Mouse (Mus musculus): ENCODE measurements around the gene Olfr504. TPM values are rescaled to one million over a fixed set of nuclear protein-coding genes. Genes with fewer than 3 reads are reported as not detected.
"Not testable (repeated sequence)": the region's sequence is repeated elsewhere in the genome, so short reads cannot be mapped to it uniquely, and the experiment has no call there.

Gene Olfr504
- not detected in 2 replicates for polyA plus RNA-seq (2012; rRNA removed)

DNA sequence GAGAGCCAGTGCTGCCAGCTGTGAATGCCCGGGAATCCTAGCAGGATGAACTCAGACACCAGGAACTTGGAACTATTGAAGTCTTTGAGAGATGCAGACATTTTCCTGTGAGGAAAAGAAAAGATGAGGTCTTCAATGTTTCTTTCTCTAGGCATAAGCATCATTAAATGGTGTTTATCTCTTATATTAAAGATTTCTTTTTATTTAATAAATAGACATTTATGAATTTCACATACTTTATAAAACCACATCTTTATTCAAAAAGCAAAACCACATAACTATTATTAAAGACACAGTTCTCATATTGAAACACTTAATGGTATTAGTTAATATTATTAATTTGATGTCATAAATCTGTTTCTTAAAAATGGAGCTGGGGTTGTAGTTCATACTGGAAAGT lies at the start of gene Olfr504:
Gene Olfr504 (minus strand): TSS at position 101 of the 400 bp plus-strand sequence.
- TF ChIP-seq CTCF (IDR thresholded peaks at IDR 0.05; ENCODE audit: extremely low read depth, insufficient read length, insufficient replicate concordance, low read depth, low read length): no peak
- no peak for TF ChIP-seq POLR2A (IDR thresholded peaks at IDR 0.05; ENCODE audit: low read depth, low read length)
- H3K4me3 ChIP-seq (ENCODE audit: low read depth, low read length): no peak within 1 kb of the TSS
- no peaks in the 10 kb centered on the region for H3K27me3 ChIP-seq (ENCODE audit: control insufficient read depth, insufficient read depth, low read length)
- H3K36me3 ChIP-seq (ENCODE audit: control insufficient read depth, insufficient read depth, low read length): no peaks in the 10 kb centered on the region
- H3K4me1 ChIP-seq (ENCODE audit: control insufficient read depth, insufficient read depth, insufficient read length, low read length): no peaks in the 10 kb centered on the region
- whole genome bisulfite sequencing: 88% methylated on average over 1 of the region's 1 CpGs
- no peak within 1 kb of the TSS for H3K27ac ChIP-seq (ENCODE audit: insufficient read depth, low read depth, low read length)

DNA sequence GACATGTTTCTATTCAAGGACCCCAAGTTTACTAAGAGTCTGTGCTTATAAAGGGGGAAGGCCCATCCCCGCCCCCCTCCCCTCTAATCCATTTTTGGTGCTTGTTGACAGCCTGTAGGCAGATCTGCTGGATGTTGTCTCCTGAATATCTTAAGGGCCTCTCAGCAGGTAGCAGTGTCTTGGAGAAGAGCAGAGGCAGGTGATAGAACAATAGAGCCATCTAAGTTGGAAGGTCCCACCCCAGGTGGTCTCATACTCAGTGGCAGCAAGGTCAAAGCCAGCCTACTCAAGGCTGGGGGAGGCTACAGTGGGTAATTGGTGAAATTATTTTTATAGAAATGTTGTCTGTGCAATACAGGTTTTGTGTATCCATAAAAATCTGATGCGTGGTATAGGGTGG lies 48.5 kb upstream of the Olfr504 start:
- 88% methylated on average over 2 of the region's 2 CpGs for WGBS
- Histone ChIP-seq H3K4me1 (ENCODE audit: control insufficient read depth, insufficient read depth, insufficient read length, low read length) (no peaks in the 10 kb centered on the region), H3K27ac (ENCODE audit: insufficient read depth, low read depth, low read length) (no peak overlapping the region), H3K36me3 (ENCODE audit: control insufficient read depth, insufficient read depth, low read length) (no peaks in the 10 kb centered on the region), H3K4me3 (ENCODE audit: low read depth, low read length) (no peak overlapping the region), H3K27me3 (ENCODE audit: control insufficient read depth, insufficient read depth, low read length) (no peaks in the 10 kb centered on the region)
- TF ChIP-seq POLR2A (IDR thresholded peaks at IDR 0.05; ENCODE audit: low read depth, low read length) (no peak), CTCF (IDR thresholded peaks at IDR 0.05; ENCODE audit: extremely low read depth, insufficient read length, insufficient replicate concordance, low read depth, low read length) (no peak)

DNA sequence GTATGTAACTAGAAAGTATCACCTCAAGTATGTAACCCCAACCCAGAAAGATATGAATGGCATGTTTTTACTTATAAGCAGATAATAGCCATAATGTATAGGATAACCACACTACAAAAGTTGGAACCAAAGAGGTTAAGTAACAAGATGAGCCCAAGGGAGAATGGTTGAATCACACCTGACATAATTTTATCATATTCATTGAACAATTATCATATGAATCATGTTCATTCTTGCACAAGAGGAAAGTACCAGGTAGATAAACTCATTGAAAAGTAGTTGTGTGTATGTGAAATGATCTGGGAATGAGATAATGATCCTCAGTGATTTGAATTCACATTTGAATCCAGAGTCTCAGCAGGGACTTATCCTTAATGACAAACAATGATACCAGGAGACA lies 44.9 kb upstream of the Olfr504 start, which contains the start of gene Olfr506:
Gene Olfr506 (plus strand): TSS at position 301 of the 400 bp plus-strand sequence.
- H3K27ac ChIP-seq (ENCODE audit: insufficient read depth, low read depth, low read length): no peak within 1 kb of the TSS
- no peaks in the 10 kb centered on the region for H3K36me3 ChIP-seq (ENCODE audit: control insufficient read depth, insufficient read depth, low read length)
- H3K4me3 ChIP-seq (ENCODE audit: low read depth, low read length): no peak within 1 kb of the TSS
- H3K27me3 ChIP-seq (ENCODE audit: control insufficient read depth, insufficient read depth, low read length): no peaks in the 10 kb centered on the region
- TF ChIP-seq POLR2A (IDR thresholded peaks at IDR 0.05; ENCODE audit: low read depth, low read length): no peak
- no peak for TF ChIP-seq CTCF (IDR thresholded peaks at IDR 0.05; ENCODE audit: extremely low read depth, insufficient read length, insufficient replicate concordance, low read depth, low read length)
- no peaks in the 10 kb centered on the region for H3K4me1 ChIP-seq (ENCODE audit: control insufficient read depth, insufficient read depth, insufficient read length, low read length)

DNA sequence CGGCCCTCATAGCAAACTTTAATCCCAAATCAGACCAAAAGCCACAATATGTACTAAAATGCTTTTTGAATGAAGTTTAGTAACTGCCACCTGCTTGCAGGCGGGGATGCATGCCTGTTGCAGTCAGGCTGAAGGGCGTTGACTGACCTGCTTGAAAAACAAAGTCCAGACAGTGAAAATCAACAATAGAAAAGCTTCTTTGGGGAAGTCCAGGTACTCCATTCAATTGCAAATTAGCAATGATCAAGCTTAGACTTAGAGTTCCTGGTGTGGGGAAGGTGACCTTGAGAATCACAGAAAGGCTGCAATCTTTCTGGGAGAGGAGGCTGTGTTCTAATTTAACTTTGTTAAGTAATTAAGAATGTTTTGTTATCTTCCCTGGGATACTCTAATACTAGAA lies 36.3 kb upstream of the Olfr504 start:
- not testable (repeated sequence) for H3K4me1 ChIP-seq (ENCODE audit: control insufficient read depth, insufficient read depth, insufficient read length, low read length); H3K4me3 ChIP-seq (ENCODE audit: low read depth, low read length); H3K36me3 ChIP-seq (ENCODE audit: control insufficient read depth, insufficient read depth, low read length); H3K27me3 ChIP-seq (ENCODE audit: control insufficient read depth, insufficient read depth, low read length); H3K27ac ChIP-seq (ENCODE audit: insufficient read depth, low read depth, low read length)
- WGBS: 50% methylated on average over 3 of the region's 3 CpGs

DNA sequence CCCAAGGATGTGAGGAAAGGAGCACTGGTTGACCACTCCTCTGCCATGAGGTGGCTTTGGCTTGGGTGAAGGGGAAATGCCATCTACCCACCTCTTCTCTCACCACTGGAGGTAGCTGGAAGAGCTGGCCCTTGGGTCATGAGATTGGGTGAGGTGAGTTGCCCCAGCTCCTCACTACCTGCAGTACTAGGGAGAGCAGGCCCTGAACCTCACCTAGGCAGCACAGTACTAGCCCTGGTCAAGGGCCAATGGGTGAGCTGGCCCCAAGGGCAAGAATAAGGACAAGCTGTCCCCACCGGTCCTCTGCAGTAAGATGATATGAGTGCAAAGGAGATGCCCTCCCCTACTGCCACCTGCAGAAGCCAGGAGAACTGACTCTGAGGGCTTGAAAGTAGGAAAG lies 24.2 kb upstream of the Olfr504 start:
- WGBS: 94% methylated on average over 1 of the region's 1 CpGs
- TF ChIP-seq POLR2A (IDR thresholded peaks at IDR 0.05; ENCODE audit: low read depth, low read length) (no peak), CTCF (IDR thresholded peaks at IDR 0.05; ENCODE audit: extremely low read depth, insufficient read length, insufficient replicate concordance, low read depth, low read length) (no peak)
- no peak overlapping the region for H3K4me3 ChIP-seq (ENCODE audit: low read depth, low read length)
- no peaks in the 10 kb centered on the region for H3K36me3 ChIP-seq (ENCODE audit: control insufficient read depth, insufficient read depth, low read length)
- no peaks in the 10 kb centered on the region for H3K27me3 ChIP-seq (ENCODE audit: control insufficient read depth, insufficient read depth, low read length)
- no peaks in the 10 kb centered on the region for H3K4me1 ChIP-seq (ENCODE audit: control insufficient read depth, insufficient read depth, insufficient read length, low read length)
- H3K27ac ChIP-seq (ENCODE audit: insufficient read depth, low read depth, low read length): no peak overlapping the region

DNA sequence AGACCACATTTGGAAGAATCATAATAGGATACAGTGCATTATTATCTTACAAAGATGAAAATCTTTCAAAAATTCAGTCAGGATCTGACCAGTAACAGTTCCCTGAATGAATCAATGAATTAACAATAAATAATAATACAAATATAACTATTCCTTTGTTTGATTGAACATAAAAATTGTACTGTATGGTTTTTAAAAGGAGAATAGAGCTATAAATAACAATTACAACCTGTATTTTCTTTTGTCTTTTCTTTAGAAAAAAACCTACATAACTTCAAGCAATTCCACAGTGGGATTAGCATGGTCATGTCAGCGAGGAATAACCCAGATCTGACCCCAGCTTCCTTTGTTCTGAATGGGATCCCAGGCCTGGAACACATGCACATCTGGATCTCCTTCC lies 21.4 kb downstream of the Olfr504 start, which contains the start of gene Olfr503:
Gene Olfr503 (plus strand): TSS at position 301 of the 400 bp plus-strand sequence.
- H3K4me1 ChIP-seq (ENCODE audit: control insufficient read depth, insufficient read depth, insufficient read length, low read length); H3K27ac ChIP-seq (ENCODE audit: insufficient read depth, low read depth, low read length); H3K36me3 ChIP-seq (ENCODE audit: control insufficient read depth, insufficient read depth, low read length); H3K27me3 ChIP-seq (ENCODE audit: control insufficient read depth, insufficient read depth, low read length); H3K4me3 ChIP-seq (ENCODE audit: low read depth, low read length): not testable (repeated sequence)
- WGBS: 27% methylated on average over 1 of the region's 1 CpGs

DNA sequence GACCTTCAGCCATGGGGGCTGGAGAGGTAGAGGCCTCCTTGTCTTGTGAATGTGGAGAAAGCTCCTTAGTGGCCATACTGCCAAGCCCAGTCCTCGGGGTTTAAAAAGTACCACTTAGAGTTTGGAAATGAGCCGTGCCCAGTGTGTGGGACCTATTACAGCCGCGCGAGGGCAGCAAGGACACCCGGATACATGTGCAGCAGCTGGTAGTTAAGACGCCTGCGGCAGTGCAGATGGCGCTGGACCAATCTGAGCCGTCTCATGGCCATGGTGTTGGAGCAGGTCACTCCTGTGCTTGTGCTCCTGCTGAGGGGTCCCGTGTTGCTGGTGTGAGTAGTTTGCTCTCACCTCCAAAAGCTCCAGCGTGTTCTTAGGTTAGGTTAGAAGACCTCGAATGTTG lies 23.2 kb downstream of the Olfr504 start:
- H3K4me1 ChIP-seq (ENCODE audit: control insufficient read depth, insufficient read depth, insufficient read length, low read length): no peaks in the 10 kb centered on the region
- TF ChIP-seq POLR2A (IDR thresholded peaks at IDR 0.05; ENCODE audit: low read depth, low read length) (no peak), CTCF (IDR thresholded peaks at IDR 0.05; ENCODE audit: extremely low read depth, insufficient read length, insufficient replicate concordance, low read depth, low read length) (no peak)
- H3K27me3 ChIP-seq (ENCODE audit: control insufficient read depth, insufficient read depth, low read length): no peaks in the 10 kb centered on the region
- WGBS: 82% methylated on average over 13 of the region's 13 CpGs
- H3K36me3 ChIP-seq (ENCODE audit: control insufficient read depth, insufficient read depth, low read length): no peaks in the 10 kb centered on the region
- H3K27ac ChIP-seq (ENCODE audit: insufficient read depth, low read depth, low read length): no peak overlapping the region
- no peak overlapping the region for H3K4me3 ChIP-seq (ENCODE audit: low read depth, low read length)

DNA sequence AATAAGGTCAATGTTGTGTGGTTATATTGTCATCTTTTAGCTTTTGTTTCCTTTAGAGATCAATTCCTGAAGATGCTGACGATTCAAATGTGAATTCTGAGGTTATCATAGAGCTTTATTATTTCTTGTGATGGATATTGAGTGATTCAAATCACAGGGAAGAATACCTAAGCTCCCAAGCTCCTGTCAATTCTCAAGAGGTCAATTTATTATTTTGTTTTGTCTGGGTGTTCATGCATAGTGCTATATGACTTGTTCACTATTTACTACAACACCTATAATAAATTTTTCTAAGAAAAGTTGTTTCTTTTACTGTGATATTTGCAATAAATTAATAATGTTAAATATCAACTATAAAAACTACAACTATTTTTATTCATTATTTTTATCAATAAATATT lies 40.6 kb downstream of the Olfr504 start, which contains the start of gene Olfr502:
Gene Olfr502 (minus strand): TSS at position 101 of the 400 bp plus-strand sequence.
- Histone ChIP-seq H3K27ac (ENCODE audit: insufficient read depth, low read depth, low read length) (no peak within 1 kb of the TSS), H3K27me3 (ENCODE audit: control insufficient read depth, insufficient read depth, low read length) (no peaks in the 10 kb centered on the region), H3K36me3 (ENCODE audit: control insufficient read depth, insufficient read depth, low read length) (no peaks in the 10 kb centered on the region), H3K4me3 (ENCODE audit: low read depth, low read length) (no peak within 1 kb of the TSS), H3K4me1 (ENCODE audit: control insufficient read depth, insufficient read depth, insufficient read length, low read length) (no peaks in the 10 kb centered on the region)
- 72% methylated on average over 1 of the region's 1 CpGs for WGBS
- TF ChIP-seq POLR2A (IDR thresholded peaks at IDR 0.05; ENCODE audit: low read depth, low read length): no peak
- no peak for TF ChIP-seq CTCF (IDR thresholded peaks at IDR 0.05; ENCODE audit: extremely low read depth, insufficient read length, insufficient replicate concordance, low read depth, low read length)

Other genes with a start within 250 kb of the Olfr504 start
- not detected in 2 replicates for gene Olfr492, start 242.1 kb downstream of the Olfr504 start, polyA plus RNA-seq (2012; rRNA removed)
- gene Olfr493, start 218.8 kb downstream of the Olfr504 start, polyA plus RNA-seq (2012; rRNA removed): not detected in 2 replicates
- gene Olfr494, start 200.5 kb downstream of the Olfr504 start, polyA plus RNA-seq (2012; rRNA removed): not detected in 2 replicates
- gene Olfr495, start 172.6 kb downstream of the Olfr504 start, polyA plus RNA-seq (2012; rRNA removed): not detected in 2 replicates
- gene Olfr497, start 145.4 kb downstream of the Olfr504 start, polyA plus RNA-seq (2012; rRNA removed): not detected in 2 replicates
- gene Olfr498, start 100.5 kb downstream of the Olfr504 start, polyA plus RNA-seq (2012; rRNA removed): not detected in 2 replicates
- gene Olfr502, start 40.7 kb downstream of the Olfr504 start, polyA plus RNA-seq (2012; rRNA removed): not detected in 2 replicates
- not detected in 2 replicates for gene Olfr503, start 21.3 kb downstream of the Olfr504 start, polyA plus RNA-seq (2012; rRNA removed)
- not detected in 2 replicates for gene Olfr506, start 45.0 kb upstream of the Olfr504 start, polyA plus RNA-seq (2012; rRNA removed)
- gene Olfr507, start 56.0 kb upstream of the Olfr504 start, polyA plus RNA-seq (2012; rRNA removed): not detected in 2 replicates
- not detected in 2 replicates for gene Olfr508, start 64.2 kb upstream of the Olfr504 start, polyA plus RNA-seq (2012; rRNA removed)
- not detected in 2 replicates for gene Olfr509, start 86.1 kb upstream of the Olfr504 start, polyA plus RNA-seq (2012; rRNA removed)
- gene Olfr510, start 100.6 kb upstream of the Olfr504 start, polyA plus RNA-seq (2012; rRNA removed): not detected in 2 replicates
- gene Olfr512, start 147.5 kb upstream of the Olfr504 start, polyA plus RNA-seq (2012; rRNA removed): not detected in 2 replicates
- gene Olfr513, start 185.2 kb upstream of the Olfr504 start, polyA plus RNA-seq (2012; rRNA removed): not detected in 2 replicates

Data from small intestine, adult 2 months (tissue).